Mouse (Mus musculus): ENCODE results near the gene Hist2h2be. TPM values are rescaled to one million over a fixed set of nuclear protein-coding genes. Genes with fewer than 3 reads are reported as not detected.
"Not testable (repeated sequence)": the region's sequence is repeated elsewhere in the genome, so short reads cannot be mapped to it uniquely, and the experiment has no call there.

The Hist2h2be gene
- polyA plus RNA-seq (2015; fragmentation: Nextera tagmentation; extraction: Ambion mirVana): 2.3 and 4.0 TPM in 2 replicates

- Histone ChIP-seq H3K4me2 (replicated peaks; ENCODE audit: low read depth, low read length) (peak within 1 kb of the TSS; percentile 74), H3K27me3 (replicated peaks; ENCODE audit: insufficient read depth, low read length) (no peaks in the 10 kb centered on the region), H3K4me1 (ENCODE audit: insufficient read depth, low read depth, low read length) (peaks cover 9% of the 10 kb centered on the region; the same call in 1 of the 2 replicates), H3K9ac (replicated peaks; ENCODE audit: low read depth) (peak within 1 kb of the TSS; percentile 89), H3K27ac (ENCODE audit: low read length) (peak within 1 kb of the TSS; percentile 98), H3K4me3 (ENCODE audit: low read depth, low read length) (peak within 1 kb of the TSS; percentile 64), H3K9me3 (ENCODE audit: low read length) (no peaks in the 10 kb centered on the region), H3K36me3 (ENCODE audit: insufficient read depth, low read length) (no peaks in the 10 kb centered on the region)
- WGBS: 1% methylated on average over 43 of the region's 43 CpGs
- DNase-seq (ENCODE audit: low spot score) (peak; percentile 98), ATAC-seq (peak; percentile 93)
- TF ChIP-seq CTCF (IDR thresholded peaks at IDR 0.05) (0 out of 2 replicates have a peak, but pooled peaks have one; percentile 20), EP300 (IDR thresholded peaks at IDR 0.05) (no peak; the same call in none of the 2 replicates)
These were observed at the start of gene Hist2h2be, which contains the start of gene Hist2h2ac for GRCm38 (mm10) chr3:96220765-96221639. TSS of gene Hist2h2be (plus strand) at chr3:96221119. TSS of gene Hist2h2ac (minus strand) at chr3:96220880.

GRCm38 (mm10) chr3:96171583-96172196 lies 49.2 kb upstream of the Hist2h2be start:
- peaks cover 19% of the 10 kb centered on the region; the same call in 1 of the 2 replicates for H3K4me1 ChIP-seq (ENCODE audit: insufficient read depth, low read depth, low read length)
- 7% methylated on average over 18 of the region's 18 CpGs for WGBS
- no peak for TF ChIP-seq CTCF (IDR thresholded peaks at IDR 0.05)
- H3K9ac ChIP-seq (replicated peaks; ENCODE audit: low read depth): peak overlapping the region; percentile 67
- no peaks in the 10 kb centered on the region for H3K27me3 ChIP-seq (replicated peaks; ENCODE audit: insufficient read depth, low read length)
- 0 out of 2 replicates have a peak, but pooled peaks cover 12% of the 10 kb centered on the region for H3K36me3 ChIP-seq (ENCODE audit: insufficient read depth, low read length)
- ATAC-seq (no peak; the same call in 1 of the 2 replicates), DNase-seq (ENCODE audit: low spot score) (no peak)
- H3K4me2 ChIP-seq (replicated peaks; ENCODE audit: low read depth, low read length): peak overlapping the region; percentile 87
- H3K4me3 ChIP-seq (ENCODE audit: low read depth, low read length): peak overlapping the region; percentile 81
- peak overlapping the region; percentile 99 for H3K27ac ChIP-seq (ENCODE audit: low read length)
- H3K9me3 ChIP-seq (ENCODE audit: low read length): no peaks in the 10 kb centered on the region

GRCm38 (mm10) chr3:96172197-96173178 lies 48.4 kb upstream of the Hist2h2be start, which contains the start of gene Sf3b4:
TSS of gene Sf3b4 (plus strand) at chr3:96172332.
- DNase-seq (ENCODE audit: low spot score) (peak; percentile 97), ATAC-seq (peak; percentile 97)
- under 1% methylated on average over 51 of the region's 58 CpGs for WGBS
- Histone ChIP-seq H3K4me3 (ENCODE audit: low read depth, low read length) (peak within 1 kb of the TSS; percentile 81), H3K9ac (replicated peaks; ENCODE audit: low read depth) (peak within 1 kb of the TSS; percentile 67), H3K27me3 (replicated peaks; ENCODE audit: insufficient read depth, low read length) (no peaks in the 10 kb centered on the region), H3K4me2 (replicated peaks; ENCODE audit: low read depth, low read length) (peak within 1 kb of the TSS; percentile 87), H3K36me3 (ENCODE audit: insufficient read depth, low read length) (peaks cover 14% of the 10 kb centered on the region; the same call in 1 of the 2 replicates), H3K4me1 (ENCODE audit: insufficient read depth, low read depth, low read length) (peaks cover 19% of the 10 kb centered on the region; the same call in 1 of the 2 replicates), H3K9me3 (ENCODE audit: low read length) (no peaks in the 10 kb centered on the region), H3K27ac (ENCODE audit: low read length) (peak within 1 kb of the TSS; percentile 99)
- TF ChIP-seq CTCF (IDR thresholded peaks at IDR 0.05): no peak
- TF ChIP-seq EP300 (IDR thresholded peaks at IDR 0.05): peak; percentile 59; the same call in 1 of the 2 replicates

- Histone ChIP-seq H3K4me1 (ENCODE audit: insufficient read depth, low read depth, low read length) (peaks cover 19% of the 10 kb centered on the region; the same call in 1 of the 2 replicates), H3K27ac (ENCODE audit: low read length) (no peak overlapping the region), H3K36me3 (ENCODE audit: insufficient read depth, low read length) (peaks cover 19% of the 10 kb centered on the region; the same call in 1 of the 2 replicates), H3K4me2 (replicated peaks; ENCODE audit: low read depth, low read length) (peak overlapping the region; percentile 87), H3K27me3 (replicated peaks; ENCODE audit: insufficient read depth, low read length) (no peaks in the 10 kb centered on the region), H3K9me3 (ENCODE audit: low read length) (no peaks in the 10 kb centered on the region), H3K9ac (replicated peaks; ENCODE audit: low read depth) (peak overlapping the region; percentile 67), H3K4me3 (ENCODE audit: low read depth, low read length) (peak overlapping the region; percentile 81)
- TF ChIP-seq CTCF (IDR thresholded peaks at IDR 0.05): no peak
- no peak for TF ChIP-seq EP300 (IDR thresholded peaks at IDR 0.05)
- DNase-seq (ENCODE audit: low spot score) (no peak), ATAC-seq (no peak)
- WGBS: 30% methylated on average over 7 of the region's 7 CpGs
These were observed 47.7 kb upstream of the Hist2h2be start for GRCm38 (mm10) chr3:96173185-96173584.

GRCm38 (mm10) chr3:96174042-96174441 lies 46.9 kb upstream of the Hist2h2be start:
- peaks cover 19% of the 10 kb centered on the region; the same call in 1 of the 2 replicates for H3K4me1 ChIP-seq (ENCODE audit: insufficient read depth, low read depth, low read length)
- not testable (repeated sequence) for H3K27ac ChIP-seq (ENCODE audit: low read length); H3K9ac ChIP-seq (replicated peaks; ENCODE audit: low read depth); DNase-seq (ENCODE audit: low spot score); H3K4me2 ChIP-seq (replicated peaks; ENCODE audit: low read depth, low read length); H3K27me3 ChIP-seq (replicated peaks; ENCODE audit: insufficient read depth, low read length); H3K4me3 ChIP-seq (ENCODE audit: low read depth, low read length); ATAC-seq; H3K9me3 ChIP-seq (ENCODE audit: low read length)
- whole genome bisulfite sequencing: 81% methylated on average over 4 of the region's 4 CpGs
- peaks cover 21% of the 10 kb centered on the region; the same call in 1 of the 2 replicates for H3K36me3 ChIP-seq (ENCODE audit: insufficient read depth, low read length)
